Mouse (Mus musculus): ENCODE measurements at regions not wholly inside any gene's neighbourhood (a gene's known extent, or its start where the extent isn't known, plus 50 kb on each side); places are given as distances from the start of the nearest gene placed in this dataset.
A peak's percentile ranks its signal among the peaks of the same experiment; 100 is the strongest.

GRCm38 (mm10) chr10:87733241-87733640 is 124.8 kb upstream of the Igf1 start:
- DNase-seq, result no peak

- DNase-seq, result no peak
Measured at GRCm38 (mm10) chr10:87740323-87740722, 117.7 kb upstream of the Igf1 start.

- DNase-seq, result no peak
Measured at GRCm38 (mm10) chr10:87742766-87743165, 115.3 kb upstream of the Igf1 start.

- DNase-seq, result no peak
Measured at GRCm38 (mm10) chr10:87747846-87748552, 110.1 kb upstream of the Igf1 start.

- DNase-seq, result no peak
Measured at GRCm38 (mm10) chr10:87748631-87749193, 109.4 kb upstream of the Igf1 start.

GRCm38 (mm10) chr10:87750321-87750720 is 107.7 kb upstream of the Igf1 start:
- peak; percentile 12 to 28 for DNase-seq

GRCm38 (mm10) chr10:87750972-87751371 is 107.1 kb upstream of the Igf1 start:
- no peak for DNase-seq

- DNase-seq, result no peak
Measured at GRCm38 (mm10) chr10:87752117-87752516, 105.9 kb upstream of the Igf1 start.

- no peak for DNase-seq
Measured at GRCm38 (mm10) chr10:87753483-87753882, 104.6 kb upstream of the Igf1 start.

GRCm38 (mm10) chr10:87761528-87762030 is 96.5 kb upstream of the Igf1 start:
- DNase-seq, result no peak

GRCm38 (mm10) chr10:87787521-87787920 is 70.5 kb upstream of the Igf1 start:
- peak; percentile 15 to 38 for DNase-seq

- DNase-seq, result no peak
Measured at GRCm38 (mm10) chr10:87792346-87792745, 65.7 kb upstream of the Igf1 start.

GRCm38 (mm10) chr10:87803936-87804791 is 53.9 kb upstream of the Igf1 start:
- DNase-seq, result peak in 1 of 2 experiments; percentile 10

- DNase-seq, result no peak
Measured at GRCm38 (mm10) chr10:87804792-87805082, 53.3 kb upstream of the Igf1 start.
